Mouse (Mus musculus): ENCODE measurements around the gene Camk1. TPM values are rescaled to one million over a fixed set of nuclear protein-coding genes. Genes with fewer than 3 reads are reported as not detected.

The Camk1 gene
- polyA plus RNA-seq, 1 experiment, result 7.7 TPM

DNA sequence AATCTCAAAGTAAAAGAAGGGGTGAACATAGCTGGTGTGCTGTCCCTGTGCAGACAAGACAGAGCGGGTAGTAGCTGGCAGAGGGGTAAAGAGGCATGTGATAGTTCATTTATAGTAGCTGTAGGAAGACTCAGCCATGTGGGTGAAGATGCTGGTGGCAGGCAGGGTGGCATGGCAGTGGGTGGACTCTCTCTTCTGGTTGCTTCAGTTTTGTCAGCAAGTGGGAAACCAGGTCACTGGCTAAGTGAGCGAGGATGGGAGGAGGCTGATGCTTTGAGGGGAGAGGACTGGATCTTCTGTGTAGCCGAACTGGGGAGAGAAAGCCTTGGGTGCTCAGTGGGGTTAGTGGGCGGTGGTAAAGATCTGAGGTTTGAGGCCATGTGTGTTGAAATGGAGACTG lies 56.5 kb downstream of the Camk1 start:
- no peak overlapping the region for H3K4me3 ChIP-seq (ENCODE audit: low read depth, low read length)
- no peaks in the 10 kb centered on the region for H3K9me3 ChIP-seq (replicated peaks; ENCODE audit: control insufficient read depth, insufficient read depth, low read length, poor library complexity, severe bottlenecking)
- peaks cover 2% of the 10 kb centered on the region for H3K4me1 ChIP-seq (ENCODE audit: control insufficient read depth, insufficient read depth, low read length)
- H3K27me3 ChIP-seq (ENCODE audit: control insufficient read depth, insufficient read depth, low read length, poor library complexity, severe bottlenecking), result no peaks in the 10 kb centered on the region
- no peak overlapping the region for H3K9ac ChIP-seq (ENCODE audit: low read depth, poor library complexity, severe bottlenecking)
- TF ChIP-seq EP300 (IDR thresholded peaks at IDR 0.05; ENCODE audit: insufficient read depth, low read depth, low read length), result no peak
- no peak for TF ChIP-seq CTCF (IDR thresholded peaks at IDR 0.05; ENCODE audit: low read depth, low read length)
- H3K36me3 ChIP-seq (ENCODE audit: control insufficient read depth, insufficient read depth, low read length, poor library complexity, severe bottlenecking), result no peaks in the 10 kb centered on the region
- H3K27ac ChIP-seq (ENCODE audit: insufficient read depth, low read length), result no peak overlapping the region

DNA sequence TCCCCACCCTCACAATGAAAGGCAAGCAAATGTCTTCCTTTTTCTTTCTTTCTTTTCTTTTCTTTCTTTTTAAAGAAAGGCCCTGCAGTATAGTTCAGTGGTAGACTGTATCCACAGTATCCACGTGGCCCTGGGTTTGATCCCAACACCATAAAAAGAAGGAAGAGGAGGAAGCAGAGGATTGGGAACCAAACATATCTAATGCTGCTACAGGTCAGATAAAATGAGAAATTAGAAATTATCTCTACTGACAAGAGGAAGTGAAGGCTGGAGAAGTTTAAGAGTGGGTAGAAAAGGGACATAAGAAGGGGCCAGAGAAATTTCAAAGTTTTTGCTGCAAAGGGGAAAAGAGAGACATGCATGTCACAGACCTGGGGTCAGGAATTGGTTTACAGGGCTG lies 57.5 kb downstream of the Camk1 start:
- no peaks in the 10 kb centered on the region for H3K27me3 ChIP-seq (ENCODE audit: control insufficient read depth, insufficient read depth, low read length, poor library complexity, severe bottlenecking)
- no peaks in the 10 kb centered on the region for H3K9me3 ChIP-seq (replicated peaks; ENCODE audit: control insufficient read depth, insufficient read depth, low read length, poor library complexity, severe bottlenecking)
- TF ChIP-seq CTCF (IDR thresholded peaks at IDR 0.05; ENCODE audit: low read depth, low read length), result no peak
- no peak for TF ChIP-seq POLR2A (IDR thresholded peaks at IDR 0.05; ENCODE audit: insufficient read depth, low read length)
- no peak for TF ChIP-seq EP300 (IDR thresholded peaks at IDR 0.05; ENCODE audit: insufficient read depth, low read depth, low read length)
- no peak overlapping the region for H3K4me3 ChIP-seq (ENCODE audit: low read depth, low read length)
- H3K27ac ChIP-seq (ENCODE audit: insufficient read depth, low read length), result no peak overlapping the region
- H3K4me1 ChIP-seq (ENCODE audit: control insufficient read depth, insufficient read depth, low read length), result peaks cover 2% of the 10 kb centered on the region
- H3K9ac ChIP-seq (ENCODE audit: low read depth, poor library complexity, severe bottlenecking), result no peak overlapping the region
- no peaks in the 10 kb centered on the region for H3K36me3 ChIP-seq (ENCODE audit: control insufficient read depth, insufficient read depth, low read length, poor library complexity, severe bottlenecking)

- Histone ChIP-seq H3K27ac (ENCODE audit: insufficient read depth, low read length) (no peak overlapping the region), H3K9me3 (replicated peaks; ENCODE audit: control insufficient read depth, insufficient read depth, low read length, poor library complexity, severe bottlenecking) (no peaks in the 10 kb centered on the region), H3K4me3 (ENCODE audit: low read depth, low read length) (no peak overlapping the region), H3K9ac (ENCODE audit: low read depth, poor library complexity, severe bottlenecking) (no peak overlapping the region), H3K4me1 (ENCODE audit: control insufficient read depth, insufficient read depth, low read length) (peaks cover 2% of the 10 kb centered on the region), H3K27me3 (ENCODE audit: control insufficient read depth, insufficient read depth, low read length, poor library complexity, severe bottlenecking) (no peaks in the 10 kb centered on the region), H3K36me3 (ENCODE audit: control insufficient read depth, insufficient read depth, low read length, poor library complexity, severe bottlenecking) (no peaks in the 10 kb centered on the region)
- TF ChIP-seq EP300 (IDR thresholded peaks at IDR 0.05; ENCODE audit: insufficient read depth, low read depth, low read length) (no peak), CTCF (IDR thresholded peaks at IDR 0.05; ENCODE audit: low read depth, low read length) (no peak), POLR2A (IDR thresholded peaks at IDR 0.05; ENCODE audit: insufficient read depth, low read length) (no peak)
Observed at GRCm38 (mm10) chr6:113284931-113285330, 58.9 kb downstream of the Camk1 start.

Other genes with a start within 250 kb of the Camk1 start
- gene Lhfpl4, start 148.6 kb downstream of the Camk1 start, polyA plus RNA-seq (2011; ENCODE audit: insufficient read depth, insufficient read length, low read depth, missing spikeins), result 1.7 and 2.5 TPM in 2 replicates
- gene Mtmr14, start 106.1 kb downstream of the Camk1 start, polyA plus RNA-seq (2011; ENCODE audit: insufficient read depth, insufficient read length, low read depth, missing spikeins), result 58.8 and 62.4 TPM in 2 replicates
- 3.7 and 5.3 TPM in 2 replicates for gene Cpne9, start 61.7 kb downstream of the Camk1 start, polyA plus RNA-seq (2011; ENCODE audit: insufficient read depth, insufficient read length, low read depth, missing spikeins)
- gene Brpf1, start 36.8 kb downstream of the Camk1 start, polyA plus RNA-seq (2011; ENCODE audit: insufficient read depth, insufficient read length, low read depth, missing spikeins), result 26.7 and 27.0 TPM in 2 replicates
- gene Ogg1, start 17.0 kb downstream of the Camk1 start, polyA plus RNA-seq (2011; ENCODE audit: insufficient read depth, insufficient read length, low read depth, missing spikeins), result 24.2 and 26.8 TPM in 2 replicates
- 41.0 and 41.4 TPM in 2 replicates for gene Tada3, start 33.9 kb upstream of the Camk1 start, polyA plus RNA-seq (2011; ENCODE audit: insufficient read depth, insufficient read length, low read depth, missing spikeins)
- gene Arpc4, start 34.1 kb upstream of the Camk1 start, polyA plus RNA-seq (2011; ENCODE audit: insufficient read depth, insufficient read length, low read depth, missing spikeins), result 120 and 130 TPM in 2 replicates
- gene Ttll3, start 45.3 kb upstream of the Camk1 start, polyA plus RNA-seq (2011; ENCODE audit: insufficient read depth, insufficient read length, low read depth, missing spikeins), result 2.9 and 3.8 TPM in 2 replicates
- gene Rpusd3, start 75.4 kb upstream of the Camk1 start, polyA plus RNA-seq (2011; ENCODE audit: insufficient read depth, insufficient read length, low read depth, missing spikeins), result 13.8 and 32.6 TPM in 2 replicates
- not detected in 2 replicates for gene Cidec, start 91.8 kb upstream of the Camk1 start, polyA plus RNA-seq (2011; ENCODE audit: insufficient read depth, insufficient read length, low read depth, missing spikeins)
- 30.0 and 34.3 TPM in 2 replicates for gene Jagn1, start 98.6 kb upstream of the Camk1 start, polyA plus RNA-seq (2011; ENCODE audit: insufficient read depth, insufficient read length, low read depth, missing spikeins)
- 3.1 and 4.9 TPM in 2 replicates for gene Il17re, start 114.5 kb upstream of the Camk1 start, polyA plus RNA-seq (2011; ENCODE audit: insufficient read depth, insufficient read length, low read depth, missing spikeins)
- 3.3 TPM in 2 replicates for gene Il17rc, start 127.4 kb upstream of the Camk1 start, polyA plus RNA-seq (2011; ENCODE audit: insufficient read depth, insufficient read length, low read depth, missing spikeins)
- gene Creld1, start 139.3 kb upstream of the Camk1 start, polyA plus RNA-seq (2011; ENCODE audit: insufficient read depth, insufficient read length, low read depth, missing spikeins), result 23.2 and 30.7 TPM in 2 replicates
- gene Prrt3, start 157.9 kb upstream of the Camk1 start, polyA plus RNA-seq (2011; ENCODE audit: insufficient read depth, insufficient read length, low read depth, missing spikeins), result 0.51 TPM in 1 of 2 replicates, not detected in the other
- gene Emc3, start 187.7 kb upstream of the Camk1 start, polyA plus RNA-seq (2011; ENCODE audit: insufficient read depth, insufficient read length, low read depth, missing spikeins), result 28.4 and 33.5 TPM in 2 replicates
- gene Fancd2, start 187.7 kb upstream of the Camk1 start, polyA plus RNA-seq (2011; ENCODE audit: insufficient read depth, insufficient read length, low read depth, missing spikeins), result 76.2 and 85.4 TPM in 2 replicates